Mouse (Mus musculus) gastrocnemius, postnatal 10 days (tissue): ENCODE measurements at regions not wholly inside any gene's neighbourhood (a gene's known extent, or its start where the extent isn't known, plus 50 kb on each side); places are given as distances from the start of the nearest gene placed in this dataset.
"Not testable (repeated sequence)": the region's sequence is repeated elsewhere in the genome, so short reads cannot be mapped to it uniquely, and the experiment has no call there.

ENCODE experiments used
- DNase-seq: peaks from one replicate; pipeline ENCODE4 v3.0.0; 2021; ENCODE audit warnings: mixed read lengths
- microRNA-seq, 2 experiments: library from miRNA; unstranded; fragments of <30 nt; microRNA quantifications; one replicate each; pipeline ENCODE4 v1.2.0; 2021

GRCm38 (mm10) chr9:104398484-104398883 is 60.9 kb upstream of the Acpp start:
- not testable (repeated sequence) for DNase-seq

- no peak for DNase-seq
Observed at GRCm38 (mm10) chr9:104387805-104388204, 50.3 kb upstream of the Acpp start.

Small RNA genes in the stretch of these regions (microRNA-seq; reads per million reads assigned to microRNA genes)
- gene Mir2136, result 0 reads per million in 2 experiments
